Mouse (Mus musculus) lung, postnatal 0 days (tissue): ENCODE data around the gene Il13ra1.

Experiments
- CTCF ChIP-seq: IDR thresholded peaks from 2 replicates; pipeline ENCODE4 v1.5.1; 2016; ENCODE audit warnings: antibody characterized with exemption, mild to moderate bottlenecking
- EP300 ChIP-seq: IDR thresholded peaks from 2 replicates; pipeline ENCODE4 v1.6.1; 2016; ENCODE audit warnings: antibody characterized with exemption, mild to moderate bottlenecking, control low read depth

GRCm38 (mm10) chrX:36193951-36194350 is 82.0 kb downstream of the Il13ra1 start:
- TF ChIP-seq CTCF, result no peak
- TF ChIP-seq EP300, result no peak
